Mouse (Mus musculus): Measurements from ENCODE around the gene Mrps18a. TPM values are rescaled to one million over a fixed set of nuclear protein-coding genes. Genes with fewer than 3 reads are reported as not detected.

The Mrps18a gene
- polyA plus RNA-seq, 1 experiment from 2014 or later = 128 TPM

- Histone ChIP-seq H3K4me2 (ENCODE audit: low read length) (no peak overlapping the region), H3K4me3 (ENCODE audit: control insufficient read depth in 1 of 2, insufficient read depth in 1 of 2, low read depth in 1 of 2, low read length in 2 of 2) (no peak overlapping the region), H3K27ac (replicated peaks in 1 of 2; ENCODE audit: control insufficient read depth in 1 of 2, insufficient read depth in 1 of 2, low read depth in 2 of 2, low read length in 2 of 2) (no peak overlapping the region), H3K4me1 (ENCODE audit: control insufficient read depth in 2 of 2, insufficient read depth in 2 of 2, low read length in 2 of 2) (peaks cover 6% of the 10 kb centered on the region in 2 experiments; a peak in 2 of 4 replicates), H3K9me3 (ENCODE audit: control insufficient read depth, low read length) (no peaks in the 10 kb centered on the region), H3K27me3 (ENCODE audit: control insufficient read depth, insufficient read depth, low read length) (no peaks in the 10 kb centered on the region), H3K9ac (ENCODE audit: low read length) (no peak overlapping the region), H3K36me3 (ENCODE audit: control insufficient read depth, insufficient read depth, low read length) (no peaks in the 10 kb centered on the region)
- 59% methylated on average over 8 of the region's 8 CpGs for WGBS
- ATAC-seq (ENCODE audit: insufficient number of reproducible peaks, insufficient read depth, low FRiP score, low read depth) = no peak
These were observed 8.1 kb upstream of the Mrps18a start for GRCm38 (mm10) chr17:46102608-46103159.

- Histone ChIP-seq H3K9ac (ENCODE audit: low read length) (no peak overlapping the region), H3K4me1 (ENCODE audit: control insufficient read depth in 2 of 2, insufficient read depth in 2 of 2, low read length in 2 of 2) (peaks cover 6% of the 10 kb centered on the region in 2 experiments; a peak in 2 of 4 replicates), H3K4me2 (ENCODE audit: low read length) (peak overlapping the region; percentile 22), H3K9me3 (ENCODE audit: control insufficient read depth, low read length) (no peaks in the 10 kb centered on the region), H3K4me3 (ENCODE audit: control insufficient read depth in 1 of 2, insufficient read depth in 1 of 2, low read depth in 1 of 2, low read length in 2 of 2) (no peak overlapping the region), H3K27me3 (ENCODE audit: control insufficient read depth, insufficient read depth, low read length) (no peaks in the 10 kb centered on the region), H3K36me3 (ENCODE audit: control insufficient read depth, insufficient read depth, low read length) (no peaks in the 10 kb centered on the region), H3K27ac (replicated peaks in 1 of 2; ENCODE audit: control insufficient read depth in 1 of 2, insufficient read depth in 1 of 2, low read depth in 2 of 2, low read length in 2 of 2) (0 out of 4 replicates have a peak overlapping the region, but pooled peaks of 1 of the 2 experiments have one; percentile 6)
- WGBS = 20% methylated on average over 12 of the region's 12 CpGs
- peak; percentile 26; the same call in 1 of the 2 replicates for ATAC-seq (ENCODE audit: insufficient number of reproducible peaks, insufficient read depth, low FRiP score, low read depth)
These were observed 6.3 kb upstream of the Mrps18a start for GRCm38 (mm10) chr17:46104487-46104886.

GRCm38 (mm10) chr17:46108286-46108685 is 2.5 kb upstream of the Mrps18a start:
- Histone ChIP-seq H3K36me3 (ENCODE audit: control insufficient read depth, insufficient read depth, low read length) (no peaks in the 10 kb centered on the region), H3K4me2 (ENCODE audit: low read length) (no peak overlapping the region)
- no peak for ATAC-seq (ENCODE audit: insufficient number of reproducible peaks, insufficient read depth, low FRiP score, low read depth)

GRCm38 (mm10) chr17:46115489-46115888 is 4.7 kb downstream of the Mrps18a start:
- H3K4me2 ChIP-seq (ENCODE audit: low read length) = no peak overlapping the region

More at GRCm38 (mm10) chr17:46108286-46108685, 2.5 kb upstream of the Mrps18a start:
- Histone ChIP-seq H3K4me1 (ENCODE audit: control insufficient read depth in 2 of 2, insufficient read depth in 2 of 2, low read length in 2 of 2) (peaks cover 6 to 14% of the 10 kb centered on the region in 2 experiments; a peak in 3 of 4 replicates), H3K9ac (ENCODE audit: low read length) (no peak overlapping the region), H3K9me3 (ENCODE audit: control insufficient read depth, low read length) (no peaks in the 10 kb centered on the region), H3K27ac (replicated peaks in 1 of 2; ENCODE audit: control insufficient read depth in 1 of 2, insufficient read depth in 1 of 2, low read depth in 2 of 2, low read length in 2 of 2) (no peak overlapping the region), H3K27me3 (ENCODE audit: control insufficient read depth, insufficient read depth, low read length) (no peaks in the 10 kb centered on the region), H3K4me3 (ENCODE audit: control insufficient read depth in 1 of 2, insufficient read depth in 1 of 2, low read depth in 1 of 2, low read length in 2 of 2) (no peak overlapping the region)
- 67% methylated on average over 4 of the region's 4 CpGs for WGBS

GRCm38 (mm10) chr17:46116138-46116537 is 5.4 kb downstream of the Mrps18a start:
- H3K27ac ChIP-seq (replicated peaks in 1 of 2; ENCODE audit: control insufficient read depth in 1 of 2, insufficient read depth in 1 of 2, low read depth in 2 of 2, low read length in 2 of 2) = no peak overlapping the region
- ATAC-seq (ENCODE audit: insufficient number of reproducible peaks, insufficient read depth, low FRiP score, low read depth) = no peak

More at GRCm38 (mm10) chr17:46115489-46115888, 4.7 kb downstream of the Mrps18a start:
- Histone ChIP-seq H3K9me3 (ENCODE audit: control insufficient read depth, low read length) (no peaks in the 10 kb centered on the region), H3K36me3 (ENCODE audit: control insufficient read depth, insufficient read depth, low read length) (peaks cover 34% of the 10 kb centered on the region), H3K27ac (replicated peaks in 1 of 2; ENCODE audit: control insufficient read depth in 1 of 2, insufficient read depth in 1 of 2, low read depth in 2 of 2, low read length in 2 of 2) (no peak overlapping the region), H3K27me3 (ENCODE audit: control insufficient read depth, insufficient read depth, low read length) (no peaks in the 10 kb centered on the region), H3K4me1 (ENCODE audit: control insufficient read depth in 2 of 2, insufficient read depth in 2 of 2, low read length in 2 of 2) (peaks cover 0 to 8% of the 10 kb centered on the region in 2 experiments; a peak in 3 of 4 replicates), H3K4me3 (ENCODE audit: control insufficient read depth in 1 of 2, insufficient read depth in 1 of 2, low read depth in 1 of 2, low read length in 2 of 2) (no peak overlapping the region), H3K9ac (ENCODE audit: low read length) (no peak overlapping the region)
- ATAC-seq (ENCODE audit: insufficient number of reproducible peaks, insufficient read depth, low FRiP score, low read depth) = no peak
- 47% methylated on average over 2 of the region's 2 CpGs for WGBS

GRCm38 (mm10) chr17:46116881-46117280 is 6.1 kb downstream of the Mrps18a start:
- no peak overlapping the region for H3K9ac ChIP-seq (ENCODE audit: low read length)

More at GRCm38 (mm10) chr17:46116138-46116537, 5.4 kb downstream of the Mrps18a start:
- peaks cover 36% of the 10 kb centered on the region for H3K36me3 ChIP-seq (ENCODE audit: control insufficient read depth, insufficient read depth, low read length)
- H3K9ac ChIP-seq (ENCODE audit: low read length) = no peak overlapping the region
- H3K4me3 ChIP-seq (ENCODE audit: control insufficient read depth in 1 of 2, insufficient read depth in 1 of 2, low read depth in 1 of 2, low read length in 2 of 2) = no peak overlapping the region
- H3K27me3 ChIP-seq (ENCODE audit: control insufficient read depth, insufficient read depth, low read length) = no peaks in the 10 kb centered on the region
- H3K9me3 ChIP-seq (ENCODE audit: control insufficient read depth, low read length) = no peaks in the 10 kb centered on the region
- 88% methylated on average over 11 of the region's 11 CpGs for WGBS
- H3K4me2 ChIP-seq (ENCODE audit: low read length) = no peak overlapping the region
- peaks cover 0 to 8% of the 10 kb centered on the region in 2 experiments; a peak in 3 of 4 replicates for H3K4me1 ChIP-seq (ENCODE audit: control insufficient read depth in 2 of 2, insufficient read depth in 2 of 2, low read length in 2 of 2)

GRCm38 (mm10) chr17:46117623-46118422 is 7.0 kb downstream of the Mrps18a start:
- Histone ChIP-seq H3K4me2 (ENCODE audit: low read length) (no peak overlapping the region), H3K9ac (ENCODE audit: low read length) (no peak overlapping the region), H3K27ac (replicated peaks in 1 of 2; ENCODE audit: control insufficient read depth in 1 of 2, insufficient read depth in 1 of 2, low read depth in 2 of 2, low read length in 2 of 2) (no peak overlapping the region), H3K4me3 (ENCODE audit: control insufficient read depth in 1 of 2, insufficient read depth in 1 of 2, low read depth in 1 of 2, low read length in 2 of 2) (no peak overlapping the region), H3K36me3 (ENCODE audit: control insufficient read depth, insufficient read depth, low read length) (peaks cover 47% of the 10 kb centered on the region), H3K9me3 (ENCODE audit: control insufficient read depth, low read length) (no peaks in the 10 kb centered on the region), H3K4me1 (ENCODE audit: control insufficient read depth in 2 of 2, insufficient read depth in 2 of 2, low read length in 2 of 2) (no peaks in the 10 kb centered on the region; a peak in 1 of 4 replicates), H3K27me3 (ENCODE audit: control insufficient read depth, insufficient read depth, low read length) (no peaks in the 10 kb centered on the region)
- ATAC-seq (ENCODE audit: insufficient number of reproducible peaks, insufficient read depth, low FRiP score, low read depth) = no peak
- WGBS = 69% methylated on average over 13 of the region's 13 CpGs

More at GRCm38 (mm10) chr17:46116881-46117280, 6.1 kb downstream of the Mrps18a start:
- no peaks in the 10 kb centered on the region for H3K27me3 ChIP-seq (ENCODE audit: control insufficient read depth, insufficient read depth, low read length)
- no peak overlapping the region for H3K4me2 ChIP-seq (ENCODE audit: low read length)
- WGBS = 89% methylated on average over 3 of the region's 3 CpGs
- peaks cover 0 to 2% of the 10 kb centered on the region in 2 experiments; a peak in 2 of 4 replicates for H3K4me1 ChIP-seq (ENCODE audit: control insufficient read depth in 2 of 2, insufficient read depth in 2 of 2, low read length in 2 of 2)
- no peaks in the 10 kb centered on the region for H3K9me3 ChIP-seq (ENCODE audit: control insufficient read depth, low read length)
- no peak overlapping the region for H3K27ac ChIP-seq (replicated peaks in 1 of 2; ENCODE audit: control insufficient read depth in 1 of 2, insufficient read depth in 1 of 2, low read depth in 2 of 2, low read length in 2 of 2)
- no peak overlapping the region for H3K4me3 ChIP-seq (ENCODE audit: control insufficient read depth in 1 of 2, insufficient read depth in 1 of 2, low read depth in 1 of 2, low read length in 2 of 2)
- H3K36me3 ChIP-seq (ENCODE audit: control insufficient read depth, insufficient read depth, low read length) = peaks cover 39% of the 10 kb centered on the region
- ATAC-seq (ENCODE audit: insufficient number of reproducible peaks, insufficient read depth, low FRiP score, low read depth) = no peak
